ENCODE assay signal across 21 mouse cellular contexts in genomic region chr19:56321303-56321920, GRCm38 (mm10). TPM values are rescaled to one million over a fixed set of nuclear protein-coding genes. Genes with fewer than 3 reads are reported as not detected.
DNase-seq lines count a peak whose midpoint lies in the region; ATAC-seq lines count a peak whose summit lies in the region.
"Had no signal": no experiment of that assay in that cellular context is flagged by ENCODE, and none has a peak within 500 bp of the region (broad histone marks: within the 10 kb centered on the region; RNA-seq: fewer than 3 reads in every experiment).

No protein-coding gene starts in this region.

- ATAC-seq in midbrain, embryonic 13.5 days: no peak
- ATAC-seq in kidney, embryonic 14.5 days (ENCODE audit: low FRiP score, low TSS enrichment): peak; percentile 16; the same call in 1 of the 2 replicates
- ATAC-seq: intestine, embryonic 15.5 days; liver, embryonic 12.5 days had no signal

- peak overlapping the region; percentile 27 for H3K27ac ChIP-seq in midbrain, embryonic 13.5 days
- H3K27ac ChIP-seq in midbrain, embryonic 10.5 days (replicated peaks): no peak overlapping the region
- H3K27ac ChIP-seq in kidney, embryonic 14.5 days (ENCODE audit: low read depth, low read length): no peak overlapping the region
- H3K27ac ChIP-seq: heart, embryonic 13.5 days; intestine, embryonic 15.5 days; liver, embryonic 12.5 days; midbrain, embryonic 12.5 days; neural tube, embryonic 12.5 days; stomach, embryonic 15.5 days had no signal

- intact Hi-C loops in left cerebral cortex, postnatal 14 days (cut with DNase I): no loop called here

- 78% methylated on average over 12 of the region's 12 CpGs for WGBS in midbrain, embryonic 13.5 days
- WGBS in midbrain, embryonic 10.5 days: 88% methylated on average over 12 of the region's 12 CpGs
- WGBS in kidney, embryonic 14.5 days: 69% methylated on average over 12 of the region's 12 CpGs

- H3K4me2 ChIP-seq in midbrain, embryonic 13.5 days (replicated peaks): no peak overlapping the region
- no peak overlapping the region for H3K4me2 ChIP-seq in kidney, embryonic 14.5 days (replicated peaks; ENCODE audit: low read depth, low read length)
- H3K4me2 ChIP-seq: heart, embryonic 13.5 days; intestine, embryonic 15.5 days; liver, embryonic 12.5 days; midbrain, embryonic 12.5 days; stomach, embryonic 15.5 days had no signal

- H3K4me1 ChIP-seq in midbrain, embryonic 13.5 days (replicated peaks): peaks cover 31% of the 10 kb centered on the region
- H3K4me1 ChIP-seq in midbrain, embryonic 10.5 days: peaks cover 39% of the 10 kb centered on the region
- peaks cover 19% of the 10 kb centered on the region for H3K4me1 ChIP-seq in kidney, embryonic 14.5 days (ENCODE audit: control insufficient read depth, insufficient read depth, low read length)

- DNase-seq in embryo, embryonic 10 days (ENCODE audit: low spot score): peak; percentile 28
- DNase-seq in embryo, embryonic 9.5 days (ENCODE audit: extremely low spot score): no peak
- DNase-seq in midbrain, embryonic 10.5 days (ENCODE audit: low spot score): no peak
- peak; percentile 21 for DNase-seq in retina, embryonic 14.5 days (ENCODE audit: low spot score)
- DNase-seq in testis, postnatal 10 days (ENCODE audit: low spot score): no peak
- DNase-seq in left cerebral cortex, postnatal 14 days (ENCODE audit: low spot score in 2 of 2): no peak
- DNase-seq: adrenal gland, adult 8-10 months; cerebellum, postnatal 10 days; heart, postnatal 4 days; layer of hippocampus, adult 9-11 months; thymus, postnatal 14 days had no signal

- H3K36me3 ChIP-seq in midbrain, embryonic 13.5 days: no peaks in the 10 kb centered on the region
- H3K36me3 ChIP-seq in midbrain, embryonic 10.5 days: no peaks in the 10 kb centered on the region
- H3K36me3 ChIP-seq in kidney, embryonic 14.5 days (ENCODE audit: control insufficient read depth, insufficient read depth, low read length): no peaks in the 10 kb centered on the region
- H3K36me3 ChIP-seq: embryonic facial prominence, embryonic 12.5 days; intestine, embryonic 15.5 days; liver, embryonic 12.5 days; midbrain, embryonic 12.5 days; neural tube, embryonic 12.5 days; stomach, embryonic 15.5 days had no signal

- H3K9me3 ChIP-seq in midbrain, embryonic 13.5 days: no peaks in the 10 kb centered on the region
- no peaks in the 10 kb centered on the region for H3K9me3 ChIP-seq in midbrain, embryonic 10.5 days (replicated peaks)
- H3K9me3 ChIP-seq in kidney, embryonic 14.5 days (ENCODE audit: control insufficient read depth, low read length): no peaks in the 10 kb centered on the region
- H3K9me3 ChIP-seq: embryonic facial prominence, embryonic 12.5 days; heart, embryonic 13.5 days; intestine, embryonic 15.5 days; liver, embryonic 12.5 days; midbrain, embryonic 12.5 days; neural tube, embryonic 12.5 days; stomach, embryonic 15.5 days had no signal

- no peak overlapping the region; the same call in 1 of the 2 replicates for H3K9ac ChIP-seq in midbrain, embryonic 13.5 days (replicated peaks)
- no peak overlapping the region for H3K9ac ChIP-seq in kidney, embryonic 14.5 days (ENCODE audit: low read depth, low read length)
- H3K9ac ChIP-seq: embryonic facial prominence, embryonic 12.5 days; heart, embryonic 13.5 days; intestine, embryonic 15.5 days; liver, embryonic 12.5 days; midbrain, embryonic 12.5 days; neural tube, embryonic 12.5 days; stomach, embryonic 15.5 days had no signal

- no peak overlapping the region for H3K4me3 ChIP-seq in midbrain, embryonic 13.5 days (replicated peaks)
- H3K4me3 ChIP-seq in midbrain, embryonic 10.5 days: no peak overlapping the region
- no peak overlapping the region for H3K4me3 ChIP-seq in kidney, embryonic 14.5 days (ENCODE audit: low read length)
- H3K4me3 ChIP-seq: embryonic facial prominence, embryonic 12.5 days; heart, embryonic 13.5 days; intestine, embryonic 15.5 days; liver, embryonic 12.5 days; midbrain, embryonic 12.5 days; neural tube, embryonic 12.5 days; stomach, embryonic 15.5 days had no signal

- 0 out of 2 replicates have a peak, but pooled peaks cover 7% of the 10 kb centered on the region for H3K27me3 ChIP-seq in midbrain, embryonic 13.5 days
- H3K27me3 ChIP-seq in midbrain, embryonic 10.5 days (ENCODE audit: low read depth, poor library complexity, severe bottlenecking): peaks cover 41% of the 10 kb centered on the region
- no peaks in the 10 kb centered on the region for H3K27me3 ChIP-seq in kidney, embryonic 14.5 days (ENCODE audit: control insufficient read depth, insufficient read depth, low read length)
- H3K27me3 ChIP-seq: embryonic facial prominence, embryonic 12.5 days; intestine, embryonic 15.5 days; liver, embryonic 12.5 days; neural tube, embryonic 12.5 days; stomach, embryonic 15.5 days had no signal

RNA-seq across cellular contexts. Expression of gene Habp2, which starts 34.5 kb away (rescaled TPM):
- polyA plus RNA-seq in midbrain, embryonic 13.5 days (2015; fragmentation: Nextera tagmentation; extraction: Ambion mirVana): 0.09 and 0.19 TPM in 2 replicates
- 0.06 TPM in 1 of 2 replicates, not detected in the other for polyA plus RNA-seq in midbrain, embryonic 10.5 days (2016; fragmentation: Nextera tagmentation; extraction: Ambion mirVana)
- 12.7 and 20.4 TPM in 2 replicates for polyA plus RNA-seq in kidney, embryonic 14.5 days (2014; fragmentation: Nextera tagmentation; extraction: Ambion mirVana)
- not detected for total RNA-seq in left cerebral cortex, postnatal 14 days (2021)
- total RNA-seq: adrenal gland, adult 8-10 months; heart, postnatal 4 days; left cerebral cortex, postnatal 10 days had no signal
- polyA plus RNA-seq: embryonic facial prominence, embryonic 12.5 days; midbrain, embryonic 12.5 days; neural tube, embryonic 12.5 days had no signal

Comparison
In these comparisons a context has a peak if more than half of its experiments do, and no peak if none do; other contexts are left out.
1. DNase-seq: peak in embryo, embryonic 10 days (single experiment) and retina, embryonic 14.5 days (single experiment); none in embryo, embryonic 9.5 days (single experiment), midbrain, embryonic 10.5 days (single experiment), testis, postnatal 10 days (single experiment) and left cerebral cortex, postnatal 14 days (0 of 2).
2. RNA of gene Habp2, which starts 34.5 kb away (polyA plus RNA-seq): 12.7 to 20.4 TPM in kidney, embryonic 14.5 days; 0.09 to 0.19 TPM in midbrain, embryonic 13.5 days and 0.06 TPM in midbrain, embryonic 10.5 days; every median in the first group is over 10 times any median in the second.